Mouse (Mus musculus) lung, postnatal 14 days (tissue): ENCODE measurements around the gene 3100002H09Rik.

Source experiments
- DNase-seq: peaks from one replicate; pipeline ENCODE4 v3.0.0; 2021

Gene 3100002H09Rik

DNA sequence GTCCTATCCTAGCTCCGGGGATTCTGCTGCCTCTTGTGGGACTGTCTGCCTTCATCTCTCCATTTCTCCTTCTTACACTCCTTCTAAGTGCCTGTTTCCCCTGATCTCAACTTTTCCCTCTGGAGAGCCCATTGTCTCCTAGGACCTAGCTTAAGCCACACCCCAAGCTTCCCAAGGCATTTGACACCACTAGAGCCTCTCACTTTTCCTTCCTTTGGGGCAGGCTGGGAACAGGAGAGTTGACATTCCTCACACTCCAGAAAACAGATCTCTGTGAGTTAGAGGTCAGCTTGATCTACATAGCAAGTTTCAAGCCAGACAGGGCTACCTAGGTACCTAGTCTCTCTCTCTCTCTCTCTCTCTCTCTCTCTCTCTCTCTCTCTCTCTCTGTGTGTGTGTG lies 3.6 kb upstream of the 3100002H09Rik start:
- DNase-seq, result no peak

DNA sequence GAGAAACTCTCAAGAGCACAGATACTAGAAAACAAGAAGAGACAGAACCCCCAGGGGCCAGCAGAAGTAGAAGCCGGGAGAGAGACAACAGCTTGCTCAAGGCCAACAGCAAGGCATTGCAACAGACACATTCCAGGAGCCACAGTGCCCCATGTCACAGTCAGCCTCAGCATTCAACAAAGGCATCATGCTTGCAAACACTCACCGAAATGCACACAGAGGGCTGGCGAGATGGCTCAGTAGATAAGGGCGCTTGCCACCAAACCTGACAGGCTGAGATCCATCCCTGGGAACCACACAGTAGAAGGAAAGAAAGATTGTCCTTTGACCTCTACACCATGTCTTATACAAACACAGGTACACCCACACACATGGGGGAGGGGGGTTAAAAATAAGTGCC lies 1.2 kb upstream of the 3100002H09Rik start:
- DNase-seq, result no peak

DNA sequence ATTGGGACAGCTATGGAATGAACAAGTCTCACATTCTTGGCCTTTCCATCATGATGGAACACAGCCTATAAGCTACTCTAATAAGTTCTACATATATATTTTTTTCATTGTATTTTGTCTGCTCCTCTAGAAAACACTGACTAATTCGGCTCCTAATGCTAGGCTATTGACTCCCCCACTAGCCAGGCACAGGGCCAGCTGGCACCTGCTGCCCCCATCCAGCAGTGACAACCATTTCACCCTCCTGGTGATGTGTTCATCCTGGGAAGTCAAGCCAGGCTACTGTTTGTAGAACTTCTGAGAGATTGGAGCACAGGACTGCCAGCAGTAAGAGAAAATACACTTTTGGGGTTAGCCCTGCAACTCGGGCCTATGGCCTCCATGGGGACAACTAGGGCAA lies 537 bp downstream of the 3100002H09Rik start:
- DNase-seq, result no peak

DNA sequence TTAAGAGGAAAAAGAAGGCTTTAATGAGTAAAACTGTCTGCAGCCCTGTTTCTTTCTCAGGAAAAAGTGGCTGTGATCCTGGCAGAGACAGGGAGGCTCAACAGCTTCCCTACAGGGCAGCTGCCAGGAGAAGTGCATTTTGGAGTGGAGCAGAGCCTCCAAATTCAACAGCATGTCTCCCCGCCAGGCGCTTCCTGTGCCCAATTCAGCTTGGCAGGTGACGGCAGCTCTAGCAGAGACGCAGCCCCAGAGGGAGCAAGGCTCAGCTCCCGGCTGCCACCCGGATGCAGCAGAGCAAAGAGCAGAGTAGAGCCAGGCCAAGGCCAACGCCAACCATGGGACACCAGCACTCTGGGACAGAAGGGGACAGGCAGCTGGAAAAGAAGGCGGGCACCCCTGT lies 3.4 kb downstream of the 3100002H09Rik start:
- DNase-seq, result no peak

DNA sequence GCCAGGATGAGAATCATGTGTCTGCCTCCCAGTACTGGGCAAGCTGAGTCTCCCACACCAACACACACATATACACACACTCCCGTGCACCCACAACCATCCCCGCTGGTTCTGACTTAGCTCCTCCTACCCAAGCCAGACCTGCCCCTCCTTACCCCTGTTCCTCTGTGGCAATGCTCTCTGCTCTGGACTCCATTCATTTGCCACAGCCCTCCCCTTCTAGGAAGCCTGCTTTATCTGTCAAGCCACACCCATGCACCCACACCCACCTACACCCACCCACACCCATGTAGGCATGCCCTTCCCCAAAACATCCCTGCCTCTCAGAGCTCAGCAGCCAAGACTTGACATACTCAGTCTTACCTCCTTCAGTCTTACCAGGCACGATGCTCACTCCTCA lies 4.4 kb downstream of the 3100002H09Rik start:
- DNase-seq, result no peak

DNA sequence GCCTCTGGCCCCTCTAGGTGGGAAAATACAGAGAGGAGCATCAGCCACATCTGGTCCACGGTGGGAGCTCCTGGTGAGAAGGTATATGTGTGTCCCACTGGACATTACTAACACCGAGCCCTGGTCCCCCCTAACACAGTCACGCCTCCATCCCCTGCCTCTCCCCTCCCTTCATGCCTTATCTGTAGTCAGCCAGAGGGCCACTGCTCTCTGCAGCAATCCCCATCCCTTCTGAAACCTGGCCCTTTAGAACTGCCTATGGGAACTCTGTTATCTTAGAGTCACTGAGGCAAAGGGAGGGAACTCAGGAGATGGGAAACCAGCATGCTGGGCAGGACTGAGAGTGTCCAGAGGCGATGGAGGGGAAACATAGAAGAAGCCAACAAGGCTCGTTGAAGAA lies 5.3 kb downstream of the 3100002H09Rik start:
- DNase-seq, result no peak

DNA sequence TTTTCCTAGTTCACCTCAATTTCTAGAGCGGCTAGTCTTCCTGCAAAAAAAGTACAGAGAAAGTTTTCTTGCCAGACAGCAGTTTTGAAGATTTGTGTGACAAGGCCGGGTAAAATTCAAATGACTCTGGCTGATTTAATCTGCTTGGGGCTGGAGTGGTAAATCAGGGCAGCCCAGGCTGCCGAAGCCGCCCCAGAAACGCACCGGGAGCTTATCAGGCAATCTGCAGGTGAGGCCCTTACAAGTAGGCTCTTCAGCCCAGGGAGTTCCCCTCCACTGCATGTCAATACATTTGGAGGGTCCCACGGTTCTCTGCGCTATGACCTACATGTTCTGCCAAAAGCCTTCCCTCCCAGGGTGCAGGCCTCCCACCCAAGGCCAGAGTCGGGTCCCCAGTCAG lies 6.9 kb downstream of the 3100002H09Rik start:
- no peak for DNase-seq

DNA sequence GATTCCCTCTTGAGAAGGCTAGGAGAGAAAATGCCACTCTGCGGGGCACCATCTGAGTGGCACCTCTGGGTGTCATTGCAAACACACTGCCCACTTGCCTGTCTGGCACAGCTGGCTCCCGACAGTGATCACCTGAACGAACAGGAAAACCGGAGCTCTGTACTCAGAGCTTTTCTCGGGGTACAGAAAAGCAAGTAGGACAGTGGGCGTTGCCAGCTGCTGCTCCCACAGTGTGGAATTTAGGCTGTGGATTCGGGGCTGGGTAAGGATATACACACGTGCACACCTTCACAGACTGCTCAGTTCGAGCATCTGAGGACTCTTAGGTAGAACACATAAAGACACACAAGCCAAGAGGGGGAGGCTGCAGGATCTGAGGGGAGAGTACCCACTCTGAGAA lies 14.7 kb downstream of the 3100002H09Rik start:
- DNase-seq, result no peak

DNA sequence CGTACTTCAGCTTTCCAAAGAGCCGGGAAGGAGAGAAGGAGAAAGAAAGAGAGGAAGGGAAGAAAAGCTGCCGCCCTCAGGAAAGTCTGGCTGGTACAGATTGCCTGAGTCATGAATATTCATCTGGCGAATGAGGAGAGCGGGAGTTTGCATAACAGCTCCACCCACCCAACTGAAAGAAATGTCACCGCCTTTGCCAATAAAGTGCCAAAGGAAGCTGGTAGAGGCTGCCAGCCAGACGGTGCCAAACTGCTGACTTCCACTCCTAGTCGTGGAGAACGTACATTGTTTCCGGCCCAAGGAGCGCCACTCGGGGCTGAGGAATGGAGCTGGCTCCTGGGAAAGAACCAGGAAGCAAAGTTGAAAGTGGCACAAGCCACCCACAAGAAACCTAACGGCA lies 15.7 kb downstream of the 3100002H09Rik start:
- peak; percentile 7 for DNase-seq

DNA sequence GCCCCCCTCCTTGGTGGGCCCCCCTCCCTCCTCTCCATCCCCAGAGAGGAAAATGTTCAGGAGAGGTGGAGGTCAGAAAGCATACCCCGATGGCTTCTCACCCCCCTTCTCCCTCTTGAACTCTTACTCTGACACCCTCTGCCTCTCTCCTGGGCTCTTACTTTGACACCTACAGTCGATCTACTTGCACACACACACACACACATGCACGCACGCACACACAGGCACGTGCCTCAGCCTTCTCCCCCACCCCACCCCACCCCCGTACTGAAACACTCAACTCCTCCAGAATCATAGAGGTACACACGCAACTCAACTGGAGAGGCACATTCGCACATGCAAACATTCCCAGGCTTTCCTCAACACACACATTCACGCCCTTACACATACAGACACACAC lies 16.9 kb downstream of the 3100002H09Rik start:
- no peak for DNase-seq

DNA sequence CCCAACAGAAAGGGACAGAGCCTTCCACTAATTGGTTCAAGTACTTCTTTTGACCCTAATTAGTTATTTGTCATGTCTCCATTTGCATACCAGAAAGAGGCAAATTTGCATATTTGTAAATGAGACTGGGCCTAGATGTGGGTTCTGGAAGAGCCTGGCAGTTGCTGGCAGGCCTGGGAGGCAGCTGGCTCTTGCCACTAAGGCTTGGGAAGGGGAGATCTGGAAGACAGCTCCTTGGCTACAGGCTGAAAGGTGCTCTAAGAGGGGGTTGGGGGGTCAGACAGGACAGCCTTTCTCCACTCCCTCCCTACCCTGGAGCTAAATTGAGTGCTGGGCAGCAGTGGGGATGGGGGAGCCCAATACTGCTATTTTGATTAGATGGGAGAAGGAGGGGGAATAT lies 17.4 kb downstream of the 3100002H09Rik start:
- no peak for DNase-seq

DNA sequence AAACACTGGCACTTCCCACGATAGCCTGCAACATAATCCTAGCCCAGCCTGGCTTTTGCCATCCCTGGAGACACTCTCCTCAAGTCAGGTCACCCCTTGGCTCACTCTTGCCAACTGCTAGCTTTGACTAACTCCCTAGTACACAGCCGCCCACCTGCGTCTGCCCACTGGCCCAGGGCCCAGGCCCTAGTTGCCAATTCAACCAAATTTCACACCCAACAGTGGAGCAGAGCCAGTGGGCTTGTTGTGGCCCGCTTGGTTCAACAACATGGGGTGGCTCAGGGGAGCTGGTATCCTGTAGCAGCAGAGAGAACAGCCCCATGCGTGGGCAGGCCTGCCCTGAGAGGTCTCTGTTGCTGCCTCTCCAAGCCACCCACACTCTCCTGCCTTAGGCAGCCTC lies 18.4 kb downstream of the 3100002H09Rik start:
- DNase-seq, result no peak

DNA sequence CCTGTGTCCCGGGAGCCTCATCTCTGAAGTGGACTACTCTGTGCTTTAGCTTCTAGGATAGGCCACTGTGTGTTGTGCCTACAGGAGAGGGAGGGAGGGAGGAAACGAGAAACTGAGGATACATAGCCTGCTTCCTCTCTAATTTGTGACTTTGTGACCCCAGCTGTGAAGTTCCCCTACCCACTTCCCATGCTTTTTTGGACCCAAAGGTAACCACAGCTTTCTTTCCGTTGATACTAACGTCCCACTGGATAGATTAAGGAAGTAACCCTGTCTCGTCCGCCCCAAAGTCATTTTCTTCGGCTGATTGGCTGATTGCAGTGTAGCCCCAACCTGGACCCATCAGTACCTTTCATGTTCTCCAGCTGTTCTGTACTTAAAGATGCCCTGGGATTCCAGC lies 29.9 kb downstream of the 3100002H09Rik start:
- DNase-seq, result no peak

DNA sequence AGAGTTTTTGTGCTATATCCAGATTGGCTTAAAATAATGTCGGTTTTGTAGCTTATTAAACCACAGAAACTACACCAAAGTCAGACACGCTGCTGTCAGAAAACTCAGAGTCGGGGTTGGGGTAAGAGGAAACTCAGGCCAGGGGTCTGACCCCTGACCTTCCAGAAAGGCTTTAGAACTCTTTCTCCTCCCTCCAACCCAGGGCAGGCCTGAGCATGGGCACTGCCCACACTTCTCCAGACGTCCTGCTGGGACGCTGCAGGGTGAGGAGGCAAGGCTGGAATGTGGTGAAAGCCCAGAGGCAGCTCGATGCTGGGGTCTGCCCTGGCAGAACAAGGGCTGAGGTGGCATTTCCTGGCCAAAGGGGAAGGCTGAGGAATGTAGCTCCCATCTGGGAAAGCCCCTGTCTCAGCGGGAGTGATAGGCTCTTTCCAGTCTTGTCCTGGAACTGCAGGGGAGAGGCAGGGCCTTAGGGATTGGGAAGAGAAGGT lies 34.6 kb downstream of the 3100002H09Rik start:
- DNase-seq, result no peak

DNA sequence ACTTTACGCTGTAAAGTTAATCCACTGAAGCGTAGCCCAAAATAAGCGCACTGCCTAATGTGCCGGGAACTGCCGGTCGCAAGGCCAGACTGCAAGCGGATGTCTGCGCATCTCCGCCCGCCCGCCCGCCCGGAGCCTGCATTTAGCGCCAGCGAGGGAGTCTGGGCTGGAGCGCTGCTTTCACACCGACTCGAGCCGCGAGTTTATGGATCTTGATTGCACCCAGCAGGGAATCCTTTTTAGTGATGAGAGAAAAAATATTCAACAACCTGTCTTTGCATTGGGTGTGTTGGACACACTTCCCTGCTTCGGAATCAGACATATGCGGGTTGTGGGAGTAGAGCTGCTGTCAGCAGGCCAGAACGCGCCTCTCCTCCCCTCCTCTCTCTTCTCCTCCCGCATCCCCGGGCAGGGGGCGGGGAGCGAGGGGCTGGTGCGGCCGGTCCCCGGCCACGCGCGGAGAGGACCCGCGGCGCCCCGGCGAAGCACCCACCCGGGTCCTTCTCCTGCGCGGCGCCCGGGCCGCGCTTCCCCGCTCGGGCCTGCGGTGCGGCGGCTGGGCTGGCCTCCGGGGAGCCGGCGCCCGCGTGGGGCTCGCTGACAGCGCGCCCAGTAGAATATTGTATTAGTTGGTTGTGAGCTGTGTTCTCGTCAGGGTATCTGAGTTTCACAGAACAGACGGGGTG lies 35.2 kb downstream of the 3100002H09Rik start:
- DNase-seq, result no peak

DNA sequence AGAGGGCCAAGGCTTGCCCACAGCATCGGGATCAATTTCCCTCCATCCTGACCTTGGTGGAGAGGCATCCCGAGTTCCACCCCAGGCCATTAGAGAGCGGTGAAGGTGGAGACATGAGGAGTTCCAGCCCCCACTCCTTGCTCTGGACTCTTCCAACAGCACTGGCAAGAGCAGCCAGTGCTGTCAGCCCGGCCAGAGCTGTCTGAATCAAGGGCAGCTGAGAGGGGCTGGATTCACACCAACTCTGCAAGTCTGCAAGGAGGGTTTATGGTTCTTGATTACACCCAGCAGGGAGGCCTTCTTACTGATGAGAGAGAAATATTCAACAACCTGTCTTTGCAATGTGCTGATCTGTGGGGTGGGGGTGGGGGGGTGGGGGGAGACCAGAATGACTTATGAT lies 37.0 kb downstream of the 3100002H09Rik start:
- DNase-seq, result no peak

DNA sequence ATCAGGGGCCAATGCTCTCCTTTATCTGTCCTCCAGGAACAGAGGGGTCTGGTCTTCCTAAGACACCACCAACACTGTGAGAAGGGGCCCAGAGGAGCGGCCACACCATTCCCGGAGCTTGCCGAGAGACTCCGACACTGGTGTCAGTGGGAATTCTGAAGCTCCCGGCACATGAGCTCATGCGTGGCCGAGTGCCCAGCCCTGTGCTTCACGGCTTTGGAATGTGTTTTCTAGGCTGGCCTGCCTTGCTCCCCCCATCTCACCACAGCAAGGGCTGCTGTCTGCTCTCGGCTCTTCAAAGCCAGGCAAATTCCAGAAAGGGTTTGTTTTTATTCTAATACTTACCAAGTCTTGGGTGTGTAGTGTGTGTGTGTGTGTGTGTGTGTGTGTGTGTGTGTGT lies 39.6 kb downstream of the 3100002H09Rik start:
- peak; percentile 61 for DNase-seq

DNA sequence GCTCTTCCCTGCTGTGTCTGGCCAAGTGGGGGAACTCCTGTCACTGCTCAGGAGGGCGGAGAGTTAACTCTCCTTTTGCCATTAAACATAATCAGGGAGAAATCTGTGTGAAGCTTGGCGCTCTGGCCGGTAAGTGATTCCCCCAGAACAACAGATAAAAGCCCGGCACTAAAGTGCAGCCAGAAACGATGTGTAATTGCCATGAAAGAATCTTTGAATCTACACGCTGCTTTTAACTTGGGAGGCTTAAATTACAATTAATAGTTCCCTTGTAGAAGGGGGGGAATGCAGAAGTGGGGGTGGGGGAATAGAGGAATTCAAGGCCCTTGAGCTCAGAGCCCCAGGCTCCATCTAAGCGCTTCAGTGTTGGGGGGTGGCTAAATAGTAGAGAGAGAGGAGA lies 40.9 kb downstream of the 3100002H09Rik start:
- DNase-seq, result no peak

DNA sequence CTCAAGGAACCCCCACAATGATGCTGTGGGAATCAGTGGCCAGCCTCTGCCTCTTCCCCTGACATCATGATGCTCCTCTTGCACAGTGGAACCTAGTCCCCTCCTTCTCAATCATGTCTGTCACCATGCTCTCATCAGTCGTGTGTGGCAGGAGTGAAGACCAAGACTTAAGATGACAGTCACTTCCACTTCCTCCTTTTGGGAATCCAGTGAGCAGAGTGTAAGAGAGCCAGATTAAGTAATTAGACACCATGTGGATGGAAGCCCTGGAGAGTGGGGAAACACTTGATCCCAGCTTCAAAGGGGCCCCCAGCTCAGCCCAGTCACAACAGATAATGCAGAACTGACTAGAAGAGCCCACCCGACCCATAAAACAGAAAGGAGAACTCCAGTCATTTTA lies 47.2 kb downstream of the 3100002H09Rik start:
- DNase-seq, result no peak

DNA sequence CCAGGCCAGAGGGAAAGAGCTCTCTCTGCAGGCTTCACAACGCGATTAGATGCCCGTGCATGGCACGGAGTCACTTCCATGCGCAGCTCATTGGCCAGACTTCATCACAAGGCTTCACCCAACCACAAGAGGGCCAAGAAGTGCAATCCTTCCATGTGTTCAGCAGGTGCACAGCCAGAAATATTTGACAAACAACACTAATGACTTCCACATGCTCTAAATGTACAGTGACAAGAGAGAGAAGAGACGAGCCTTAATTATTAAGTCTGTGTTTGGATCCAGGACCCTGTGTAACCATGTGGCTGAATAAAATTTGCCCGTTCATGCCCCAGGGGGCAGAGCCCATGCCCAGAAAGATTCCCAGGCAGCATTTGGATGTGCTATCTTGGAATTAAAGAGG lies 47.9 kb downstream of the 3100002H09Rik start:
- no peak for DNase-seq
